Mouse (Mus musculus) midbrain, embryonic 14.5 days (tissue): ENCODE measurements around the gene Snapin. TPM values are rescaled to one million over a fixed set of nuclear protein-coding genes. Genes with fewer than 3 reads are reported as not detected.
A peak's percentile ranks its signal among the peaks of the same experiment; 100 is the strongest.

Experiments
- ATAC-seq: fragments of 200-750 bp; cut with Nextera tagmentation; 2 replicates; pipeline ENCODE4 v1.8.0; 2017; ENCODE audit warnings: moderate number of reproducible peaks, moderate library complexity; ENCODE audit not compliant: low FRiP score, low TSS enrichment
- DNase-seq: peaks from one replicate; pipeline ENCODE4 v3.0.0-alpha.2; 2015
- H3K27ac ChIP-seq: fragments of 300-500 bp; sonication (generic); replicated peaks from 2 replicates; pipeline ENCODE4 v1.5.1; 2014; ENCODE audit warnings: mild to moderate bottlenecking, low read depth, low read length, moderate library complexity
- H3K27me3 ChIP-seq: fragments of 300-500 bp; sonication (generic); 2 replicates; pipeline ENCODE4 v1.6.1; 2014; ENCODE audit warnings: low read length, control low read depth, mixed read lengths; ENCODE audit not compliant: control insufficient read depth, insufficient read depth
- H3K36me3 ChIP-seq: fragments of 300-500 bp; sonication (generic); 2 replicates; pipeline ENCODE4 v1.6.1; 2014; ENCODE audit warnings: low read length, control low read depth; ENCODE audit not compliant: control insufficient read depth, insufficient read depth
- H3K4me1 ChIP-seq: fragments of 300-500 bp; sonication (generic); 2 replicates; pipeline ENCODE4 v1.6.1; 2014; ENCODE audit warnings: mild to moderate bottlenecking, antibody characterized with exemption, low read length, control low read depth; ENCODE audit not compliant: control insufficient read depth, insufficient read depth
- H3K4me2 ChIP-seq: fragments of 300-500 bp; sonication (generic); 2 replicates; pipeline ENCODE4 v1.6.1; 2014; ENCODE audit warnings: mild to moderate bottlenecking, low read length, moderate library complexity
- H3K4me3 ChIP-seq: fragments of 300-500 bp; sonication (generic); replicated peaks from 2 replicates; pipeline ENCODE4 v1.5.1; 2014; ENCODE audit warnings: low read depth, low read length
- H3K9ac ChIP-seq: fragments of 300-500 bp; sonication (generic); replicated peaks from 2 replicates; pipeline ENCODE4 v1.6.1; 2014; ENCODE audit warnings: mild to moderate bottlenecking, low read length, moderate library complexity
- H3K9me3 ChIP-seq: fragments of 300-500 bp; sonication (generic); 2 replicates; pipeline ENCODE4 v1.6.1; 2016; ENCODE audit warnings: low read length, control low read depth, mixed read lengths; ENCODE audit not compliant: control insufficient read depth
- whole genome bisulfite sequencing: fragments of 180-500 bp; shearing (Covaris S2); extraction: QIAGEN DNeasy Blood & Tissue Kit; methylation state at CpG from one replicate; pipeline ENCODE4 v1.1.7; 2014; 5-methylcytosine and 5-hydroxymethylcytosine counted together
- polyA plus RNA-seq: library from polyadenylated mRNA; unstranded; fragments of >200 nt; fragmentation: Nextera tagmentation; extraction: Ambion mirVana; gene quantifications from 2 replicates; pipeline ENCODE4 v1.2.1, GENCODE M21; 2014

The Snapin gene
- polyA plus RNA-seq, 1 experiment from 2014 or later = 92.8 TPM

DNA sequence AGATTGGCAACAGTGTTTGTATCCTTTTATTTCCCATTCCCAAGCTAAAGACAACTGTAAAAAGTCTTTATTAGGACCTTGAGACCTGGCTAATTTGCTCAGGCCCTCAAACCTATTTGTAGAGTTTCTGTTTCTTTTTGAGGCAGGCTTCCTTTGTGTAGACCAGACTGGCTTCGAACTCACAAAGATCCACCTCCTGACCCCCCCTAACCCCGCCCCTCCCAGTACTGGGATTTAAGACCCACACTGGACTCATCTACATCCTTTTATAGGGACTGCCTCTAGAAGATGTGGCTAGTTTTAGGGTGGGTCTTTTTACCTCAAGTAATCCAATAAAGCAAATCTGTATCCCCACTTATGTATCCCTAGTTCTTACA is 18.9 kb upstream of the Snapin start:
- Histone ChIP-seq H3K36me3 (peaks cover 27% of the 10 kb centered on the region), H3K9me3 (no peaks in the 10 kb centered on the region), H3K4me3 (peak overlapping the region; percentile 95), H3K4me1 (peaks cover 9% of the 10 kb centered on the region), H3K27me3 (peaks cover 21% of the 10 kb centered on the region), H3K27ac (peak overlapping the region; percentile 96), H3K9ac (no peak overlapping the region), H3K4me2 (peak overlapping the region; percentile 54)
- 12% methylated on average over 2 of the region's 2 CpGs for WGBS
- ATAC-seq (peak; percentile 31; the same call in 1 of the 2 replicates), DNase-seq (no peak)

DNA sequence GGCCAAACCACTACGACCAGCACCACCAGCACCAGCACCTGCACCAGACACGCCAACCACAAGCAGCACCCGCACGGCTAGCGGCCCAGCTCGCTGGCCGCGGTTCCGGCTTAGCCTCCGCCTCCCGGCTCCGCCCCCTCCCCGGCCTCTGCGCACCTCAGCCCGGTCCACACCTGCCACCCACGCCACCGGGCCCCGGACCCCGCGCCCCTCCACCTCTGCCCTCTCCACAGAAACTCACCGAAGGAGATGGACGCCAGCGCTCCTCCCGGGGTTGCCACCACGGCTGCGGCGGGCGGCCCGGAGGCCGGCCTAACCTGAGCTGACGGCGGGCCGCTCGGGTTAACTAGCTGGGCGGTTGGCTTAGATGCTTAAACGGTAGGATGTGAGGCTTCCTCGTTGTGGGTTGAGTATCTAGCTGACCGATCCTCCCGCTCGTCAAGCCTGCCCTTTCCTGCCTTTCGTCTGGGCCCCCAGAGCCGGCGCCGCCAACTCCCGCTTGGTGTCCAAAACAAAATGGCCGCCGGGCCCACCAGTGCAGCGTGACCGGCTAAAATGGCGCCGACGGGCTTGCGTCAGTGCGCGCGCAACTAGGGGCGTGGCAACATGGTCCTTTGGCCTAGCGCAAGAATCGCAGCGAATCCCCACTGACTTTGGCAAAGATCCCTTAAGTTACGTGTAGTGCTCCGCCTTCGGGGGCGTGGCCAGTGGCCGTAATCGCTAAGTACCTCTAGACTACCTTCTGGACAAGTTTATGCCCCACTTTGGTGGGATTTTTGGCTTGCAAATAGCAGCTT is 18.3 kb upstream of the Snapin start, which contains the start of gene Chtop:
Gene Chtop (minus strand): TSS at position 549 of the 797 bp plus-strand sequence.
- Histone ChIP-seq H3K27me3 (peaks cover 17% of the 10 kb centered on the region), H3K9ac (peak within 1 kb of the TSS; percentile 97), H3K4me3 (peak within 1 kb of the TSS; percentile 95), H3K27ac (peak within 1 kb of the TSS; percentile 96), H3K4me2 (peak within 1 kb of the TSS; percentile 84), H3K9me3 (no peaks in the 10 kb centered on the region), H3K4me1 (peaks cover 11% of the 10 kb centered on the region), H3K36me3 (peaks cover 33% of the 10 kb centered on the region)
- peak; percentile 100 for DNase-seq
- WGBS = under 1% methylated on average over 66 of the region's 66 CpGs
- peak; percentile 94 for ATAC-seq

DNA sequence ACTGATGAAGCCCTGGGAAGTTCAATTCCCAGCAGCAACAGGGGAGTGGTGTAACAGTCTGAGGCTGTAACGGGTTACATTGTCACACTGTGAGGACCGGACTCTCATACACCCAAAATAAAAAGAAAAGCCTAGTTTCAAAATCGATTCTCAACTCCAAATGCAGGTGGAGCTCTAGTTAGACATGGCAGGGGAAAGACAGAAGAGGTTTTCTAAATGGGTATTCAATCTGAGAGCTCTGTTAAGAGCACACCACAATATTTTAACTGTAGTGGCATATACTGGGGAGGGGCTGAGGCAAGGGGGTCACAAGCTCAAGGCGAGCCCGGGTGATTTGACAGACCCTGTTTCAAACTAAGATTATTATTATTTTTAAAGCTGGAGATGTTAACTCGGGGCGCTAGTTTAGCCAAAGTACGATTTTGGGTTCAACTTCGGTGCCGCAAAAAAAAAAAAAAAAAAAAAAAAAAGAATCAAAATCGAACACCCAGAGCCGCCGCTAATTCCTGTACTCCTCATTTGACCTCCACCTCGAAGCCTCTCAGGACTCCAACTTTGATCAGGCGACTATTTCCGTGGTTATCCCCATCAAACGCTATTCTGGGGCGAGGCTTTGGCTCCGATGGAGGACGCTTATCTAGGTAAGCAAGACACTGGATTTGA is 17.6 kb upstream of the Snapin start:
- peaks cover 40% of the 10 kb centered on the region for H3K36me3 ChIP-seq
- peak overlapping the region; percentile 84 for H3K4me2 ChIP-seq
- 2% methylated on average over 20 of the region's 20 CpGs for WGBS
- H3K9ac ChIP-seq = peak overlapping the region; percentile 97
- ATAC-seq (no peak), DNase-seq (peak; percentile 25)
- no peaks in the 10 kb centered on the region for H3K9me3 ChIP-seq
- H3K4me1 ChIP-seq = peaks cover 13% of the 10 kb centered on the region
- peaks cover 10% of the 10 kb centered on the region for H3K27me3 ChIP-seq
- peak overlapping the region; percentile 96 for H3K27ac ChIP-seq
- H3K4me3 ChIP-seq = peak overlapping the region; percentile 95

DNA sequence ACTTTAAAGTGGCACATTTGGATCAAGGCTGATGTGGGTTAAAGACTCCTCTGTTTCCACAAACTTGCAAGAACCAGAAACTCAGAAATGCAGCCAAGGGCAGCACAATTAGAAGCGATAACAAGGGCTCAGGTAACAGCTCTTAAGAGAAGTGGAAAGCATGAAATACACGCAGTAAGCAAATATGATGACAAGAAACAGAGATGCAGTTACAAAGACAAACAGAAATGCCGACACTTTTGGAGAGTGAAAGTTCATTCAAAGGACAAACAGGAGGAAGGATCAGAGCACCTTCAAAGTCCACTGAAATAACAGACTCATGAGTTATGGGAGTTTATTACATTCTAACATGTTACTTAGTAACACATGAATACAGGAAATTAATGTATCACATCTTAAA is 15.5 kb upstream of the Snapin start:
- H3K4me1 ChIP-seq = peaks cover 13% of the 10 kb centered on the region
- no peak overlapping the region for H3K9ac ChIP-seq
- H3K27me3 ChIP-seq = no peaks in the 10 kb centered on the region
- peaks cover 61% of the 10 kb centered on the region for H3K36me3 ChIP-seq
- H3K4me3 ChIP-seq = no peak overlapping the region
- H3K27ac ChIP-seq = no peak overlapping the region
- no peak for ATAC-seq
- no peak overlapping the region for H3K4me2 ChIP-seq
- no peak for DNase-seq
- no peaks in the 10 kb centered on the region for H3K9me3 ChIP-seq
- 95% methylated on average over 3 of the region's 3 CpGs for WGBS

DNA sequence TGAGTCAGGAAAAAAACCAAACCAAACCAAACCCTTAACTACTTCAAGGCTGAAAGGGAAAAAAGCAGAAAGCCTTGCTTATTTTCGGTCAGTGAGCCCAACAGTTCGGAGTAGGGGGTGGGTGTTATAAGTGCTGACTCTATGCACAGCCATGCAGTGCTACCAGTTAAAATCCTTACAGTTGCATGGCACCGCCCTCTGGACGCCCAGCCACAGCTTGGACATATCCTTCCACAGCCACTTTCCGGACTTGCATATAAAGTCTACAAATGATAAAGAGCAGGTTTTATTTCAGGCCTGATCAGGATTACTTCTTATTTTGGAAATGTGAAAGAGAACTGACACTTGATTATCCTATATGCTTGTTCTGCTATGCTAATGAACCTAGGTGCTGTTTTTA is 14.4 kb upstream of the Snapin start:
- Histone ChIP-seq H3K27ac (no peak overlapping the region), H3K4me2 (no peak overlapping the region), H3K27me3 (no peaks in the 10 kb centered on the region), H3K4me1 (peaks cover 13% of the 10 kb centered on the region), H3K36me3 (peaks cover 69% of the 10 kb centered on the region), H3K9ac (no peak overlapping the region), H3K9me3 (no peaks in the 10 kb centered on the region), H3K4me3 (no peak overlapping the region)
- ATAC-seq (no peak), DNase-seq (no peak)
- WGBS = 95% methylated on average over 5 of the region's 5 CpGs

DNA sequence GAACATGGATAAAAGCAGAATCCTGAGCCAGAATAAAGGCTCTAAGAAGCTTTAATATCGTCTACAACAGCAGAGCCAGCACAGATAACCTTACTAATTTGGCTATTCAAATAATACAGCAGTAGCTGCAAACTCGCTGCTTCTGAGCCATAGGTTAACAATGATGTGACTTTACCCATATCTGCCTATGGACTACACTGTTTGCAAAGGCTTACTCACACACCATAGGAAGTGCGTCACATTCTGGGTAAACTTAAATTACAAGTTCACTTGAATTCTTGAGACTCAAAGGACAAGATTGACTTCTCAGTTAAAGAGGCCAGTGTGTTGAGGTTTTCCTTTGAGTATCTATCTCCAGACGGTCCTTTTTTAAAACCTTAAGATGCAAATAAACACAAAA is 12.6 kb upstream of the Snapin start:
- Histone ChIP-seq H3K4me1 (peaks cover 13% of the 10 kb centered on the region), H3K27me3 (no peaks in the 10 kb centered on the region), H3K27ac (no peak overlapping the region), H3K9me3 (no peaks in the 10 kb centered on the region), H3K9ac (no peak overlapping the region), H3K4me2 (no peak overlapping the region), H3K36me3 (peaks cover 84% of the 10 kb centered on the region), H3K4me3 (no peak overlapping the region)
- DNase-seq = no peak
- no peak for ATAC-seq
- WGBS = 78% methylated on average over 4 of the region's 4 CpGs

DNA sequence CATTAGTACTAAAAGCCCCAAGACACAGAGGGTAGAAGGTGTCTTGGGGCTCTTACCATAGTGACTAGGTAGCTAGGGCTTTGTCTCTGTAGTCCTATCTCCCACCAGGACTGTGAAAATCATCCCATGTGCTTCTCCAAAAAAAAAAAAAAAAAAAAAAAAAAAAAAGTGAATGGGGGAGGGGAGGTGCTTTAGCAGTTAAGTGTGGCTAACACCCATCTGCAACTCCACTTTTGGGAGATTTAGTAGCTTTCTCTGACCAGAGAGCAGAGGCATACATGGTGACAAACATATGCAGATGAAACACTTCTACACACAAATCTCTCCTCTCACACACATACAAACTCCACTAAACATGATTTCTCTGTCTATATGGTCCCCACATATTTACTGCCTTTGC is 6.8 kb upstream of the Snapin start:
- Histone ChIP-seq H3K4me1 (no peaks in the 10 kb centered on the region), H3K9ac (no peak overlapping the region), H3K9me3 (no peaks in the 10 kb centered on the region), H3K4me2 (no peak overlapping the region), H3K27me3 (no peaks in the 10 kb centered on the region), H3K27ac (no peak overlapping the region), H3K4me3 (no peak overlapping the region), H3K36me3 (peaks cover 69% of the 10 kb centered on the region)
- DNase-seq = no peak
- ATAC-seq = no peak

DNA sequence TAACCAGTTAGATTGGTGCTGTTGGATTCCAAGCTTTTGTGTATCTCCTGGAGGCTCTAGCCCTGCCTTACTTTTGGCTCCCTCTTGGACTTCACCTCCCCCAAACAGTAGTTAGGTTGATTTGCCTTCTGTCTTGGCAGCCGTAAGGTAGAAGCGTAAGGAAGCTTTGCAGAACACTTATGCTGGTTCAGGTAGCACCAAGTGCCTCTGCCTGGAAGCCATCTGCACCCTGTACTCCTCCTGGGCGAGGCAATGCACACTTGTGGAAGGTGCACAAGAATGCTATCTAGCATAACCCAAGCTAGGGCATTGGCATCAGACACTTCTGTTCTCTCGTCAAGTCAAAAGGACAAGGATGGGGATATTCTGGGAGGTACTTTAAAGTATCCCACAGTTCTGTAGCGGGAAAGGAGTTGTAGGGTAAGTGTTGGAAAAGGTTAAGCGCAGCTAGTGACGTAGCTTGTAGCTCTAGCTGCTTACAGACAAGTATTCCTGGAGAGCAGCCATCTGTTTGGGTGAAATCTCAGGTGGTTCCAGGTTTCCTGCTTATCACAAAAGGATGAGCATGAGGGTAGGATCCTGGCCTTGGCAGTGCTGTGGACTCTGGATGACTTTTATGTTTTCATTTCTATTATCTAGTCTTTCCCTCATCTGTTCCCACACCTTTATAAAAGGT is 5.2 kb upstream of the Snapin start:
- Histone ChIP-seq H3K9me3 (no peaks in the 10 kb centered on the region), H3K36me3 (peaks cover 53% of the 10 kb centered on the region), H3K4me3 (no peak overlapping the region), H3K9ac (no peak overlapping the region), H3K27me3 (no peaks in the 10 kb centered on the region), H3K27ac (no peak overlapping the region), H3K4me2 (no peak overlapping the region), H3K4me1 (no peaks in the 10 kb centered on the region)
- ATAC-seq (no peak), DNase-seq (no peak)
- WGBS = 94% methylated on average over 7 of the region's 7 CpGs
